In the genomic region with DNA sequence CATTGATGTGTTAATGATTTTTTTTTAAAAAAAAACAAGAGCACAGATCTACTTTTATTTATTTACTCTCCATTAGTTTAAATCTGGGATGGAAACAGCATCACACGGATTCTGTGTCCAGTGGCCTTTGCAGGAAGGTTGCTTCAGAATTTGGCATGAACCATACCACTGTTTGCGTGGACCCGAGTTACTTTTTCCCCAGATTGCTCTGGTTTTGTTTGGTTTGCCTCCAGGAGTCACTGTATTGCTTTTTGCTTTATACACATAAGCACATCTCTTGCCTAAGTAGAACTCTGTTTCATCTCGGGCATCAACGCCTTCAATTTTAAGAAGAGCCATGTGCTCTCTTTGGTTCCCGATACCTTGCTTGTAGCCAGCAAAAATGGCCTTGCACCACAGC, we compare ENCODE assay signal across 33 mouse cellular contexts. TPM values are rescaled to one million over a fixed set of nuclear protein-coding genes. Genes with fewer than 3 reads are reported as not detected.
"Had no signal": no experiment of that assay in that cellular context is flagged by ENCODE, and none has a peak within 500 bp of the region (broad histone marks: within the 10 kb centered on the region; RNA-seq: fewer than 3 reads in every experiment).

No protein-coding gene starts in this region.

- H3K4me1 ChIP-seq: embryonic facial prominence, embryonic 10.5 days; embryonic facial prominence, embryonic 12.5 days; embryonic facial prominence, embryonic 13.5 days; embryonic facial prominence, embryonic 15.5 days; forebrain, embryonic 10.5 days; forebrain, embryonic 12.5 days; forebrain, embryonic 13.5 days; forebrain, embryonic 15.5 days had no signal

- H3K36me3 ChIP-seq: embryonic facial prominence, embryonic 10.5 days; embryonic facial prominence, embryonic 12.5 days; embryonic facial prominence, embryonic 13.5 days; embryonic facial prominence, embryonic 15.5 days; forebrain, embryonic 10.5 days; forebrain, embryonic 12.5 days; forebrain, embryonic 15.5 days had no signal

- H3K4me3 ChIP-seq: embryonic facial prominence, embryonic 10.5 days; embryonic facial prominence, embryonic 12.5 days; embryonic facial prominence, embryonic 13.5 days; embryonic facial prominence, embryonic 15.5 days; erythroblast, embryonic 14.5 days; forebrain, embryonic 10.5 days; forebrain, embryonic 12.5 days; forebrain, embryonic 13.5 days; forebrain, embryonic 15.5 days; gastrocnemius, adult 2 months; heart, adult 2 months had no signal

- DNase-seq: cerebellum, adult 8-10 months; cerebellum, adult 9-10 months; cerebellum, adult 9-11 months; cerebellum, postnatal 10 days; cerebellum, postnatal 14 days; cerebellum, postnatal 25 days; cerebellum, postnatal 36 days; embryo, embryonic 11 days; forebrain, postnatal 0 days; gastrocnemius, adult 2 months; gastrocnemius, postnatal 10 days; gastrocnemius, postnatal 14 days; gastrocnemius, postnatal 25 days; heart, adult 11 months; heart, adult 18-20 months; heart, adult 2 months had no signal

- H3K9ac ChIP-seq: embryonic facial prominence, embryonic 12.5 days; embryonic facial prominence, embryonic 13.5 days; embryonic facial prominence, embryonic 15.5 days; forebrain, embryonic 12.5 days; forebrain, embryonic 13.5 days; forebrain, embryonic 15.5 days; forebrain, postnatal 0 days had no signal

- H3K27ac ChIP-seq: embryonic facial prominence, embryonic 10.5 days; embryonic facial prominence, embryonic 12.5 days; embryonic facial prominence, embryonic 13.5 days; embryonic facial prominence, embryonic 15.5 days; forebrain, embryonic 10.5 days; forebrain, embryonic 12.5 days; forebrain, embryonic 13.5 days; forebrain, embryonic 15.5 days; gastrocnemius, adult 2 months; heart, adult 2 months had no signal

- H3K27me3 ChIP-seq: embryonic facial prominence, embryonic 12.5 days; embryonic facial prominence, embryonic 13.5 days; embryonic facial prominence, embryonic 15.5 days; forebrain, embryonic 12.5 days; forebrain, embryonic 13.5 days; forebrain, embryonic 15.5 days had no signal

RNA-seq across cellular contexts. Expression of a gene that starts 8.2 kb away (rescaled TPM):
- total RNA-seq: common myeloid progenitor, adult 5-6 weeks; granulocyte monocyte progenitor cell, adult 5-6 weeks; heart, adult 18-20 months had no signal
- polyA plus RNA-seq: embryonic facial prominence, embryonic 10.5 days; embryonic facial prominence, embryonic 13.5 days; erythroblast, embryonic 14.5 days; forebrain, embryonic 10.5 days; forebrain, embryonic 11.5 days; forebrain, embryonic 12.5 days; forebrain, embryonic 13.5 days; forebrain, embryonic 14.5 days; forebrain, embryonic 16.5 days had no signal

RNA-seq across cellular contexts. Expression of a gene that starts 41.3 kb away (rescaled TPM):
- total RNA-seq: common myeloid progenitor, adult 5-6 weeks; gastrocnemius, adult 18-20 months; gastrocnemius, adult 2 months; gastrocnemius, adult 8-10 months; gastrocnemius, postnatal 36 days; granulocyte monocyte progenitor cell, adult 5-6 weeks; heart, adult 18-20 months had no signal
- polyA plus RNA-seq: embryonic facial prominence, embryonic 10.5 days; forebrain, embryonic 11.5 days; forebrain, embryonic 12.5 days; forebrain, embryonic 14.5 days; forebrain, embryonic 16.5 days had no signal
